Mouse (Mus musculus) heart, adult 2 months (tissue): ENCODE data around the gene Fam25c.

Experiments
- CTCF ChIP-seq: fragments of 200-600 bp; IDR thresholded peaks from 2 replicates; pipeline ENCODE4 v1.8.1; 2022; ENCODE audit warnings: antibody characterized with exemption, mild to moderate bottlenecking, moderate library complexity
- POLR2A ChIP-seq: fragments of 200-500 bp; IDR thresholded peaks from 2 replicates; pipeline ENCODE4 v1.6.1; 2011; ENCODE audit warnings: mild to moderate bottlenecking, low read depth, low read length, control low read depth; ENCODE audit not compliant: insufficient read depth

GRCm38 (mm10) chr14:34316346-34316745, 38.9 kb downstream of the Fam25c start:
- TF ChIP-seq POLR2A (no peak), CTCF (no peak)
